Mouse (Mus musculus): ENCODE data around the gene Zfp740.
A peak's percentile ranks its signal among the peaks of the same experiment; 100 is the strongest.

Gene Zfp740

DNA sequence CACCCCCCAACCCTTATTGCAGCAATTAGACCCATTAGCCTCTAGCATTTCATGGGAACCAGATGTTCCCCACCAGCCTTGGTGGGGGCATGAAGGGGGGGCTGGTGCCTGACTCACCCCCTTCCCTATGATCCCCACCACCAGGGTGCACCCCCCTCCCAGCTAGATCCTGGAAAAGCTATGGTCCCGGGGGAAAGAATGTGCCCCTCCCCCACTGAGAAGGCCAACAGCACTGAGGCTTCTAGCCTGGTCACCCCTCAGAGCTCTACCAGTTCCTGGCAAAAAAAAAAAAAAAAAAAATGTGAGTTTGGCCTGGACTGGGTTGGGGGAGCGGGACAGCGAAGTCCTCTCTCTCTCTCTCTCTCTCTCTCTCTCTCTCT is 45.8 kb downstream of the Zfp740 start:
- DNase-seq (ENCODE audit: low spot score): no peak

DNA sequence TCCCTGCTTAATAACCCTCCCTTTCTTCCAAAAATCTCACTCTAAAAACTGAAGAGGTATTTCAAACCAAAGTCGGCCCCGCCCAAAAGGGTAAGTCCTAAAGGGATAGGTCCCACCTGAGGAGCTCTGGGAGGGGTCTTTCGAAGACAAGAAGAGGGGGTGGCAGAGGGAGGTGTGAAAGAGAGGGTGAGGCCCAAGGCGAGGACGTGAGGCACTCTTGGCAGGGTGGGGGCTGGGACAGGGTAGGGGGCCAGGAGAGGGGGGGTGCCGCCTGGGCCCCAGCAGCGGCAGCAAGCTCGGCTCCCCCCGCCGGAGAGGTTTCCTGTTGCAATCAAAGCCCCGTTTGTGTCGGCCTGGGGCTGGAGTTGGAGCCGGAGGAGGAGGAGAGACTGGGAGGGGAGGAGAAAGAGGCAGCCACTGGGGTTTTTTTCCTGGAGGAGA is 46.2 kb downstream of the Zfp740 start:
- no peak for DNase-seq (ENCODE audit: low spot score)

DNA sequence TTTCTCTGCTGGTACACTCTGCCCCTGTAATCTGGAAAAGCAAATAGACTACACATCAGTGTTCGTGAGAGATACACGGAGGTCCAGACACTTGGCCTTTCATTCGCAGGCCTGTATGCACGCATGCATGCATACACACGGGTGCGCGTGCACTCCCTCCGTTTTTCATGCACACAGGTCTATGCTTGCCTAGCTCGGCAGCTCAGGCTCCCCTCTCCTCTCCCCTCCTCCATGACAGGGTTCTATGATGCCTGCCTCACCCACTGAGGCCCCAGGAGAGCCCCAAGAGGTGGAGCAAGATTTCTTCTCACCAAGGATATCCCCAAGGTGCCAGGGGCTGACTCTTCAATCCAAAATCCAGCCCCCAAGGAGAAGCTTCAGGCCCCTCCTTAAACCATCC is 46.9 kb downstream of the Zfp740 start:
- DNase-seq (ENCODE audit: low spot score): no peak

DNA sequence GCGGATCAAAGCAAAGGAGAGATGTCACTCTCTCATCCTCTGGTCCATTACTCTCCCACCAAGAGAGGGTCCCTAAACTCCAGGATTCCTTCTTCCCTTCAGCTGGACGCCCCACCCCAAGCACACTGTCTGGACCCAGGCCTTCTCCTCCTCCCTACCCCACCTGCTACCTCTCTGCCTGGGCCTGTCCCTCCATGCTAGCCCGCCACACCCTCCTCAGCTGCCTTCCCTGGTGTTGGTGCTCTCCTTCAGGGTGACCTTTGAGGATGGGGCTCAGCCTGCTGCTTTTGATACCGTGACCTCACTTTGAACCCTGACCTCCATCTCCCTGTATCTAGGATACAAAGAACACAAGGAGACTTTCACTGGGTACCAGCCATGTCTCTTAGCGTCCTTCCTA is 47.5 kb downstream of the Zfp740 start:
- no peak for DNase-seq (ENCODE audit: low spot score)

DNA sequence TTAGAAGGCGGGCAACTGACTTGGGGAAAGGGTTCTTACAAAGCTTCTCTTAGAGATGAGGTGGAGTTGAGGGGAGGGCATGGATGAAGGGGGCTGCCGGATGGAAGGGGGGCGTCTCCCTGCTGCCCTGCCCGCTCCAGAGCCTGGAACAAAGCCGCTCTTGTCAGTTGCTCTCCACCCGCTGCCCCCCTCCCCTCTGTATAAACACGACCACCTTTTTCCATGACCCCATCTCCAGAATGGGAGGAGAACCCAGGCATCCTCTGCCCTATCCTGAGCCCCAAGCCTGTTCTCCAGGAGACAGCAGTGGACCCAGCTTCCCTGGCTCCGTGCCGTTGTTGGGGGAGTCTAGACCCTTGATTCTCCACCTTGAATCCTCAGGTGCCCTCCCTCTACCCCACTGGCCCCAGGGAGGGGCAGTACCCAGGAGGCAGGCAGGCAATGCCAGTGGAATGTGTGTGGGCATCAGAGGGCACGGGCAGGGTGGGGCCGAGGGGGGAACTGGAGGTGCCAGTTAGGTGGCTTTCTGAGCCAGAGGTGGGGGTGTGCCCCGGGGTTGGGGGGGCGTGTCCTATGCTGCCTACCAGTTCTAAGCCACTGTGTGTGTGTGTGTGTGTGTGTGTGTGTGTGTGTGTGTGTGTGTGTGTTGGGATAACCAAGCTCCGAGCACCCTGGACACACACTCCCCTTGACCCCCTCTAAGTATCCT is 52.7 kb downstream of the Zfp740 start:
- DNase-seq (ENCODE audit: low spot score): no peak

DNA sequence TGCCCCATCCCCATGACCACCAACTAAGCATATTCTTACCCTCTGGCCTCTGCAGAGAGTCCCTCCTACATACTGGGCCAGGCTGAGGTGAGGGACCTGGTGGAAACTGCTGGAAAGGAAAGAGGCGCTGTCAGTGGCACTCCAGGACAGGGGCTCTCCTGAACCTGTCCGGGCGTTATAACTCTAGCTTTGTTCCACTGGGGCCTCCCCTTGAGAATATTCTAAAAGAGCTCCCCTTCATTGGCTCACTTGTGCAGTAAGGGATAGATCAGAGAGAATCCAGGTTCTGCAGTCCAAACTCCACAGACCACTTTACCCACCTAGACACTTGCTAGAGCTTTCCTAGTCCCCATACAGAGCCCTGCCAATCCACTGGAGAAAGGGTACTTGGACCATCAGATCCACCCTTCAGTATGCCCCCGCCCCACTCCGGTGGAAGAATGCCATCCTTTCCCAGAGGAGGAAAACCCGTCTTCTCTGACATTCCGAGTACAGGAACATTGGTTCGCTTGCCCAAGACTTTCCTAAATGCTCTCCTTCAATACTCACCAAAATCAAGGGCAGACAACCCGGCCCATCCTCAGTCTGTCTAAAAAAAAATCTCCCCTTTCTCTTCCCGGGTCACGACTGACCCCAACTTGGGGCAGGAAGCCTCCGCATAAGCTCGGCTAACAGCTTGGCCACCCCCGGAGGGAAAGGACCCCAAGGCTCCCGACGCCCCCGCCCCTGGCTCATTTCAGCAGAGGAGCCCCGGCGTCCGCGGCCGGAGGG is 53.6 kb downstream of the Zfp740 start:
- no peak for DNase-seq (ENCODE audit: low spot score)

DNA sequence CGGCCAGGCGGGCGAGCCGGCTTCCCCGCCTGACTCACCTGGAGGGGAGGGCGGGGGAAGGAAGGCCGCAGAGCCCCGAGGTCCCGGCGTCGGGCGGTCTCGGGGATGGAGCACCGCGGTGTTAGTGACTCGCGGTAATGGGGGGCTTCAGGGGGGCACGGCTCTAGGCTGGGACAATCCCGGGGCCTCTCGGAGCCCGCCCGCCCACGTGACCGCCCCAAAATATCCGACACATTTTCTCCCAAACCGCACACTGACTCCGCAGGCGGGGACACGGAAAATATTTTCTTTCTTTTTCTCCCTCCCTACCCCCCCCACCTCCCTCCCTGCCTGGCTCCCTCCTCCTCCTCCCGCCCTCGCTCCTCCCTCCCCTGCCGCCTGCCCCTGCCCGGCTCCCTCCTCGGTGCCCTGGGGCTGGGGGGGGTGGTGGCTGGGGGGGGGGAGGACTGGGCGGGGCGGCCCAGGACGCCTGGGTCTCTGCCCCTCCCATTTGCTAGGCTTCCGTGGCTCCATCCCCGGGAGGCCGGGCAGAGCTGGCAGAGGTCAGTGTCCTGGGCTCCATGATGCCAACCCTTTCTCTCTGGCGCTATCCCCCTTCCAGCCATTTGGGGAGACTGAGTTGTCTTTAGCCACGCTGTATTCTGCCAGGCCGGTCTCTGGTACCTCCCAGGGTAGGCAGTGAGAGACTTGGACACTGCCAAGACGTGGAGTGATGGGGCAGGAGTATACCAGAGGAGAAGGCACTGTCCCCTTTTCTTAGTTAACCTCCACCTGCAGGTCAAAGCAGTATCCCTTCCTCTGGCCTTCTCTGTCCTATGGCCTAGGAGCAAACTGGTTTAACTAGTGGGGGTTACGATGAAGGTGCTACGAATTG is 54.4 kb downstream of the Zfp740 start, which contains the start of gene Rarg:
TSS of gene Rarg (minus strand) at position 316 of the 874 bp plus-strand sequence.
- peak; percentile 57 for DNase-seq (ENCODE audit: low spot score)

DNA sequence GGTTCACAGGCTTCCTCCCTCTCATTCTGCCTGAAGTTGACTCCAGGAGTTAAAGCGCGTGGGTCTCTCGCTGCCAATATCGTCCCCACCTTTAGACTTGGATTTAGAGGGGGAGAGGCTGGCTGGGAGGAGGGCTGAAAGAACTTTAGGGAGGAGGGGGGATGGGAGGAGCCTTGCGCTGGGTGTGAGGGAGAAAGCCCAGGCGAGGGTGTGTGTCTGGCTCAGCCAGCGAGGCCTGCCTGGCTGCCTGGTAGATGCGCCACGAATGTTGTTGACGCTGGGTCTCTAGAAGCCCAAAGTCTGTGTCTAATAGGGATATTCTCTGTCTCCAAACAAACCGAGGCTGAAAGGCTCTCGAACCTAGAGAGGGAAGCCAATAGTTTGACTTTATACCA is 55.0 kb downstream of the Zfp740 start:
- DNase-seq (ENCODE audit: low spot score): peak; percentile 48

DNA sequence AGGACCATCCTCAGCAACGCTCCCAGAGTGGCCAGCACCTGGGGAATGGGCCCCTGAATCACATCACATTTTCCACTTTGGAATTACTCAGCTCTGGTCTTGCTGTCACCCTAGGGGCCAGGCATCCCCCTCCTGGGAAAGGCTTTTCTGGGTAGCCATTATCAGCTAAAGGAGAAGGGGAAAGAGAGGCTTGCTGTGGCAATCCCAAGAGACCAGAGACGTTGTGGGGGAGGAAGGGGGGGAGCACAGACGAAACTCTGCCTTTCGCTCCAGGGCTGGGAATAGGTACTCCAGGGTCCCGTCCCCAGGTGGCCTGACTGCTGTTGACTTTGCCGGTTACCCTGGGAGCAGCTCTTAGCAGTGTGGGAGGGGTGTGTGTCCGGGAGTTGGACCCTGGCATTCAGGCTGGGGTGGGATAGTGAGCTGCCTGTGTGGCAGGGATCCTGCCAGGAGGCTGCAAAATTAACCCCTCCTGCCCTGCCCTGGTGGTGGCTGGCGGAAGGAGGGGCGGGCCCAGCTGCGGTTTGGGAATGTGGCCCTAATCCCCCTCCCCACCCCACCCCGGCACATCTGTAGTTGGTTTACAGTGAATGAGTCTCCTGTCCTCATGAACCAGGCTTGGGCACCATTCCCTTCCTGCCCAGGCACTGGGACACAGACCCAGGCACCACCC is 55.7 kb downstream of the Zfp740 start:
- DNase-seq (ENCODE audit: low spot score): no peak

DNA sequence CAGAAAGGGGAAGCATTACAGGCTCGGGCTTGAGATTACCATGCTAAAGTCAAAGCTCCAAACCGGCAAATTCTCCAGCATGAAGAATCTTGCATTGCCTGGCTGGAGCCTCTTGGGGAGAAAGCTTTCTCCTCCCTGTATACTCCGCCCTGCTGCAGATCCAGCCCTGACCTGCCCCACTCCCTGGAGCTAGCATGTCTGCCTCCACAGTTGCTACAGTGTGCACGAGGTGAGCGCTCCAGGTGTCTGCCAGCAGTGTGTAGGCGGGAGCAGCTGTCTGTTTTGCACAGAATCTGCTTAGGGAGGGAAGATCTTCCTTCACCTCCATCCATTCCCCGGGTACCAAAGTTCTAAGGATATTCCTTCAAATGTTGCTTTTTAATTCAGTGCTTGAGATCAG is 59.5 kb downstream of the Zfp740 start:
- no peak for DNase-seq (ENCODE audit: low spot score)

DNA sequence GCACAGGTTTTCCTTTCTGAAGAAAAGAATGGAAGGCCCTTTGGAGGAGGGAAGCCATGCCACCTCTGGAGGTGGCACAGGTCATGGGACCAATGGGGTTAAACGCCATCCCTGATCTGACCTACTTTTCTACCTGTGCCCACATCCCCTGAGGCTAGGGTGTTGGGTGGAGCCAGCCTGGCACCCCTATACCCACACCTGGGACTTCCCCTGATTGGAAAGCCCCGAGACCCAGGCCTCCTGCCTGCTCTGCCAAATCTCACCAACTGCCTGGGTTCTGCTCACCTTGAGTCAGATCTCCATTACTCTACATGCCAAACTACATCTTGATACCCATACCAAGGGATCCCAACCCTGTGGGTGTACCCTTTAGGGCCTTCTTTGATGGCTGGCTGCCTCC is 60.0 kb downstream of the Zfp740 start:
- no peak for DNase-seq (ENCODE audit: low spot score)

Measured in ovary, adult 18-20 months (tissue).